Mouse (Mus musculus) kidney, adult 2 months (tissue): ENCODE data around the gene Prdm11.

Source experiments
- CTCF ChIP-seq: fragments of 200-500 bp; conservative IDR thresholded peaks from 2 replicates; pipeline ENCODE4 v1.5.1; 2011; ENCODE audit warnings: low read depth, mild to moderate bottlenecking, control low read depth, low read length, moderate library complexity, mixed read lengths; ENCODE audit not compliant: insufficient read depth, insufficient read length
- POLR2A ChIP-seq: fragments of 200-500 bp; IDR thresholded peaks from one replicate; pipeline ENCODE4 v1.6.1; 2011; ENCODE audit warnings: low read depth, low read length, control low read depth

GRCm38 (mm10) chr2:93027713-93028112 is 18.3 kb downstream of the Prdm11 start:
- no peak for TF ChIP-seq CTCF
- no peak for TF ChIP-seq POLR2A
